ENCODE assay signal across 9 mouse cellular contexts in genomic region chr19:42612654-42613053, GRCm38 (mm10). TPM values are rescaled to one million over a fixed set of nuclear protein-coding genes. Genes with fewer than 3 reads are reported as not detected.
DNase-seq lines count a peak whose midpoint lies in the region; ATAC-seq and TF ChIP-seq lines count a peak whose summit lies in the region.
"Had no signal": no experiment of that assay in that cellular context is flagged by ENCODE, and none has a peak within 500 bp of the region (broad histone marks: within the 10 kb centered on the region; RNA-seq: fewer than 3 reads in every experiment).

TSS of gene Loxl4 (minus strand) at chr19:42612813.

- 0 out of 2 replicates have a peak, but pooled peaks have one; percentile 25 for ATAC-seq in granulocyte monocyte progenitor cell, adult 5-6 weeks (replicated peaks; ENCODE audit: poor library complexity, severe bottlenecking)
- ATAC-seq in intestine, embryonic 15.5 days: peak; percentile 84
- ATAC-seq in liver, embryonic 15.5 days (ENCODE audit: insufficient read depth): no peak
- ATAC-seq in neural tube, embryonic 14.5 days (ENCODE audit: low read depth): no peak

- no peaks in the 10 kb centered on the region for H3K36me3 ChIP-seq in intestine, embryonic 15.5 days
- no peaks in the 10 kb centered on the region for H3K36me3 ChIP-seq in liver, embryonic 15.5 days (replicated peaks)
- H3K36me3 ChIP-seq in neural tube, embryonic 14.5 days (ENCODE audit: control insufficient read depth, insufficient read depth, low read length): no peaks in the 10 kb centered on the region
- H3K36me3 ChIP-seq: G1E had no signal

- H3K9me3 ChIP-seq in intestine, embryonic 15.5 days: no peaks in the 10 kb centered on the region
- no peaks in the 10 kb centered on the region for H3K9me3 ChIP-seq in liver, embryonic 15.5 days (replicated peaks)
- H3K9me3 ChIP-seq in neural tube, embryonic 14.5 days (ENCODE audit: control insufficient read depth, low read length): no peaks in the 10 kb centered on the region
- H3K9me3 ChIP-seq: G1E had no signal

- no peak for TF ChIP-seq CTCF in layer of hippocampus, adult 2 months (conservative IDR thresholded peaks at IDR 0.05)

- peaks cover 11% of the 10 kb centered on the region; the same call in 1 of the 2 replicates for H3K27me3 ChIP-seq in intestine, embryonic 15.5 days (replicated peaks)
- H3K27me3 ChIP-seq in liver, embryonic 15.5 days: peaks cover 49% of the 10 kb centered on the region
- peaks cover 12% of the 10 kb centered on the region for H3K27me3 ChIP-seq in neural tube, embryonic 14.5 days (ENCODE audit: control insufficient read depth, insufficient read depth, low read length)

- peak within 1 kb of the TSS; percentile 46 for H3K9ac ChIP-seq in intestine, embryonic 15.5 days
- no peak within 1 kb of the TSS for H3K9ac ChIP-seq in liver, embryonic 15.5 days
- H3K9ac ChIP-seq in neural tube, embryonic 14.5 days (replicated peaks; ENCODE audit: low read depth, low read length): no peak within 1 kb of the TSS

- no peak for DNase-seq in layer of hippocampus, adult 2 months (ENCODE audit: low spot score in 2 of 2)
- DNase-seq in layer of hippocampus, adult 9-11 months: no peak
- DNase-seq in cerebellum, adult 9-11 months: no peak

- WGBS in intestine, embryonic 15.5 days: 2% methylated on average over 36 of the region's 37 CpGs
- WGBS in liver, embryonic 15.5 days (ENCODE audit: insufficient replicate concordance): under 1% methylated on average over 37 of the region's 37 CpGs
- under 1% methylated on average over 36 of the region's 37 CpGs for WGBS in neural tube, embryonic 14.5 days

- H3K4me1 ChIP-seq in brown adipose tissue, adult 24 weeks (ENCODE audit: control insufficient read depth, insufficient read depth, insufficient read length, low read length): no peaks in the 10 kb centered on the region
- H3K4me1 ChIP-seq in intestine, embryonic 15.5 days (replicated peaks): peaks cover 9% of the 10 kb centered on the region
- H3K4me1 ChIP-seq in liver, embryonic 15.5 days (replicated peaks): no peaks in the 10 kb centered on the region
- 0 out of 2 replicates have a peak, but pooled peaks cover 2% of the 10 kb centered on the region for H3K4me1 ChIP-seq in neural tube, embryonic 14.5 days (ENCODE audit: control insufficient read depth, insufficient read depth, low read length)

- peak within 1 kb of the TSS; percentile 44 for H3K4me3 ChIP-seq in layer of hippocampus, adult 2 months
- peak within 1 kb of the TSS; percentile 60 for H3K4me3 ChIP-seq in brown adipose tissue, adult 24 weeks (ENCODE audit: insufficient read depth, low read depth, low read length)
- H3K4me3 ChIP-seq in intestine, embryonic 15.5 days (replicated peaks): peak within 1 kb of the TSS; percentile 46
- H3K4me3 ChIP-seq in liver, embryonic 15.5 days (replicated peaks): peak within 1 kb of the TSS; percentile 31
- H3K4me3 ChIP-seq in neural tube, embryonic 14.5 days (ENCODE audit: low read depth, low read length): peak within 1 kb of the TSS; percentile 19; the same call in 1 of the 2 replicates

- H3K27ac ChIP-seq in layer of hippocampus, adult 2 months: no peak within 1 kb of the TSS
- no peak within 1 kb of the TSS for H3K27ac ChIP-seq in brown adipose tissue, adult 24 weeks (replicated peaks; ENCODE audit: low read depth, low read length)
- 0 out of 2 replicates have a peak within 1 kb of the TSS, but pooled peaks have one; percentile 9 for H3K27ac ChIP-seq in intestine, embryonic 15.5 days
- no peak within 1 kb of the TSS for H3K27ac ChIP-seq in liver, embryonic 15.5 days (replicated peaks)
- no peak within 1 kb of the TSS for H3K27ac ChIP-seq in neural tube, embryonic 14.5 days (ENCODE audit: low read depth, low read length)

- H3K4me2 ChIP-seq in intestine, embryonic 15.5 days (replicated peaks): peak within 1 kb of the TSS; percentile 87
- peak within 1 kb of the TSS; percentile 58 for H3K4me2 ChIP-seq in liver, embryonic 15.5 days
- peak within 1 kb of the TSS; percentile 41; the same call in 1 of the 2 replicates for H3K4me2 ChIP-seq in neural tube, embryonic 14.5 days (ENCODE audit: low read depth, low read length)

RNA-seq across cellular contexts. Expression of gene Loxl4, which starts in this region (rescaled TPM):
- total RNA-seq in layer of hippocampus, adult 2 months (2021): under 1 TPM; 0.26 to 0.32 TPM
- polyA plus RNA-seq in brown adipose tissue, adult 24 weeks (2012; ENCODE audit: insufficient read depth, insufficient read length, missing spikeins): 0.28 TPM in 1 of 2 replicates, not detected in the other
- not detected in 2 replicates for total RNA-seq in granulocyte monocyte progenitor cell, adult 5-6 weeks (2014; fragmentation: Nextera tagmentation)
- total RNA-seq in granulocyte monocyte progenitor cell, adult 5-6 weeks (2017): not detected in 2 replicates
- 1.6 and 1.9 TPM in 2 replicates for polyA plus RNA-seq in intestine, embryonic 15.5 days (2015; fragmentation: Nextera tagmentation; extraction: Ambion mirVana)
- 0.05 and 0.06 TPM in 2 replicates for polyA plus RNA-seq in liver, embryonic 15.5 days (2015; fragmentation: Nextera tagmentation; extraction: Ambion mirVana)
- polyA plus RNA-seq in neural tube, embryonic 14.5 days (2014; fragmentation: Nextera tagmentation; extraction: Ambion mirVana): 0.15 and 0.25 TPM in 2 replicates
- total RNA-seq: G1E had no signal
- polyA plus RNA-seq: G1E had no signal

Comparison
In these comparisons a context has a peak if more than half of its experiments do, and no peak if none do; other contexts are left out.
1. Peak in ATAC-seq in granulocyte monocyte progenitor cell, adult 5-6 weeks; RNA of the gene not detected or under 1 TPM.